Mouse (Mus musculus) lung, adult 2 months (tissue): ENCODE measurements around the gene Ppp2r3a. TPM values are rescaled to one million over a fixed set of nuclear protein-coding genes. Genes with fewer than 3 reads are reported as not detected.

Source experiments
- DNase-seq: peaks from one replicate; pipeline ENCODE4 v3.0.0; 2022
- H3K4me1 ChIP-seq: fragments of 200-500 bp; 2 replicates; pipeline ENCODE4 v1.6.1; 2011; ENCODE audit warnings: low read length; ENCODE audit not compliant: control insufficient read depth, insufficient read depth
- H3K4me3 ChIP-seq: fragments of 200-500 bp; replicated peaks from 2 replicates; pipeline ENCODE3; 2011; ENCODE audit warnings: low read depth, mild to moderate bottlenecking, control low read depth, low read length; ENCODE audit errors: extremely low read depth
- CTCF ChIP-seq: fragments of 200-500 bp; IDR thresholded peaks from 2 replicates; pipeline ENCODE4 v1.5.1; 2011; ENCODE audit warnings: mild to moderate bottlenecking, low read length, control low read depth; ENCODE audit not compliant: insufficient read depth
- POLR2A ChIP-seq: fragments of 200-500 bp; IDR thresholded peaks from 2 replicates; pipeline ENCODE4 v1.6.1; 2011; ENCODE audit warnings: low read depth, mild to moderate bottlenecking, control low read depth, low read length, borderline replicate concordance; ENCODE audit errors: extremely low read depth
- WGBS: fragments of 180-500 bp; shearing (Covaris S2); methylation state at CpG from one replicate; pipeline ENCODE4 v1.1.7; 2018; 5-methylcytosine and 5-hydroxymethylcytosine counted together
- polyA plus RNA-seq: library from polyadenylated mRNA; depleted of rRNA; stranded (reverse); fragments of >200 nt; gene quantifications from 2 replicates; pipeline ENCODE4 v1.2.3, GENCODE M21; 2012

Ppp2r3a gene
- polyA plus RNA-seq, 1 experiment, result 6.7 TPM

DNA sequence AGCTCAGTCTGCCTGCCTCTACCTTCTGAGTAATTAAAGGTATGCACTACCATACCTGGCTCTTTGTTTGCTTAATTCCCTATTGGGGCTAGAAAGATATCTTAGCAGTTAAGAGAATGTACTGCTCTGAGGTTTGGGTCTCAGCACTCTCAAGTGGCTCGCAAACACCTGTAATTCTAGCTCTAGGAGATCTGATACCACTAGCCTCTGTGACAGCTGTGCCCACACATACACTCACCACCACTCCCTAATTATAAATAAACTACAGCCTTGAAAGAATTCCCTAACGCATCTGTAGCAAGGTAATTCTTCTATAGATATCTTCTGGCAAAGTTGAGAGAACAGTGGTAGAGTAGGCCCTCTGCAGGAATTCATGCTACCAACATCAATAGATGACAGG, 15.8 kb downstream of the Ppp2r3a start:
- TF ChIP-seq CTCF, result no peak
- no peak for TF ChIP-seq POLR2A
- peaks cover 2% of the 10 kb centered on the region; the same call in 1 of the 2 replicates for H3K4me1 ChIP-seq
- 62% methylated on average over 2 of the region's 2 CpGs for WGBS
- DNase-seq, result no peak
- H3K4me3 ChIP-seq, result no peak overlapping the region

DNA sequence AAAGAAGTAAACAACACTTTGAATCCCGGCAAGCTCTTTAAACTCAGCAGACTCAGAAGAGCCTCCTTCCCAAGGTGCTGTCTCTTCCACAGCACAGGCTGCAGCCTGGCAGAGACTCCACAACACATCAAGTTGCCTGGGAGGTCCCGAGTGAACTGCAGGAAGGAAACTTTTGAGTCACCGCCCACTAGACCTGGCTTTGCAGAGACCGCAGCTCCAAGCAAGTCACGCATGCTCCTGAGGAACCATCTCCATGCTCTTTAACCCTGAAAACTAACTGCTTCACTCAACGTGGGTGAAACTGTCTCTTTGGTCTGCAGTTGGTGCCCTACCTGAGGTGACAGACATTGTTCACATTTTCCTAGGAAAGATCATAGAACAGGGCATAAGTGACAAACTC, 19.6 kb downstream of the Ppp2r3a start:
- H3K4me3 ChIP-seq, result no peak overlapping the region
- peaks cover 2% of the 10 kb centered on the region for H3K4me1 ChIP-seq
- 40% methylated on average over 6 of the region's 6 CpGs for WGBS
- TF ChIP-seq POLR2A, result no peak
- TF ChIP-seq CTCF, result no peak
- no peak for DNase-seq

DNA sequence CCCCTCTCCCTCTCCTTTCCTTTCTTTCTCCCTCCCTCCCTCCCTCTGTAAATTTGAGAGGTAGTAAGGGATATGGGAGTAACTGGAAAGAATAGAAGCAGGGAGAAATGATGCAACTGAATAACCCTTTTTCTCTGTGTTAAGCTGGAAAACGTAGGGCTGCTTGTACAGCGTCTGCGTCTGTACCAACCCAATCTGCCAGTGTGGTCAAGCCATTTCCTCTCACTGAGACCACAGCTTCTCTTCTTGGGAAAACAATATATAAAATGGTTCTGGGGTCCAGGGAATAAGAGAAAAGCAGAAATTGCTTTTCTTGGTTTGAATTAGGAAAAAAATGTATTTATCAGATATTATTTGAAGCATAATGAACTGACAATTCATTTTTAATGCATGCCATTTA, 21.6 kb downstream of the Ppp2r3a start:
- no peak for DNase-seq
- WGBS, result 72% methylated on average over 3 of the region's 3 CpGs
- H3K4me1 ChIP-seq, result peaks cover 2% of the 10 kb centered on the region
- TF ChIP-seq POLR2A (no peak), CTCF (no peak)
- H3K4me3 ChIP-seq, result no peak overlapping the region

DNA sequence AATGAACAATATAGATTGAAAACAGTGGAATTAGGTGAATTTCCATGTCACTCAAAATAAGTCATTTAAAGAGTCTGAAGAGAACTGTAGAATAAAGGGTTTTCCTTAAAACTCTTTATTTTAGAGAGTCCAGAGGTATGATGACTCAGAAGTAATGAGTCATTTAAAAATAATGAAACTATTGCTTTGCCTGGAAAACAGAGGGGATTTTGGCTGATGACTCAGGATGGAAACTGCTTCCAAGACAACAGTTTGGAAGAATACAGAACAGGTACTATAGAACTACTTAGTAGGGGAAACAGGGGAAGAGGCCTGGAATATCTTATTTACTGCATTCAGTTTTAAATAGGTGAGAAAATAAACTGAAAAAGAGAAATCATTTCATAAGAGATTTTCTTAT, 22.7 kb downstream of the Ppp2r3a start:
- TF ChIP-seq POLR2A, result no peak
- TF ChIP-seq CTCF, result no peak
- Histone ChIP-seq H3K4me1 (peaks cover 2% of the 10 kb centered on the region), H3K4me3 (no peak overlapping the region)
- DNase-seq, result no peak

DNA sequence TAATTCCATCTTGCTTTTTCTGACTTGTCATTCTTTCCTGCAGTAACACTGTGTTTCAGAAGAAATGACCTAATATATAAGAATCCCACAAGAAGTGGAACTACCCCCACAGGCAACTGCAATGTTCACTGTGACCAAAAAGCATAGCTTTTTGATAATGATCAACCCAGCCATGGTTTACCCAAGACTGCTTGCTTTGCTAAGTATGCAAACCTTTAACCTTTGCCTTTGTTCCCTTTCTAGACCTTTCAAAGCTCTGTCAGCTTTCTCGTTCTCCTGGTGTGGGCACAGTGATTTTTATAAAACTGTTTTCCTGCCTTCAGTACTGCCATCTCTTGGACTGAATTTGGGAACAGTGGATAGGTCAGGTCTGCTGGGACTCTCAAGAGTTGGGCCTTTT, 43.6 kb downstream of the Ppp2r3a start:
- no peak for TF ChIP-seq POLR2A
- TF ChIP-seq CTCF, result no peak
- DNase-seq, result no peak
- Histone ChIP-seq H3K4me1 (no peaks in the 10 kb centered on the region), H3K4me3 (no peak overlapping the region)
- WGBS, result 65% methylated on average over 1 of the region's 1 CpGs

DNA sequence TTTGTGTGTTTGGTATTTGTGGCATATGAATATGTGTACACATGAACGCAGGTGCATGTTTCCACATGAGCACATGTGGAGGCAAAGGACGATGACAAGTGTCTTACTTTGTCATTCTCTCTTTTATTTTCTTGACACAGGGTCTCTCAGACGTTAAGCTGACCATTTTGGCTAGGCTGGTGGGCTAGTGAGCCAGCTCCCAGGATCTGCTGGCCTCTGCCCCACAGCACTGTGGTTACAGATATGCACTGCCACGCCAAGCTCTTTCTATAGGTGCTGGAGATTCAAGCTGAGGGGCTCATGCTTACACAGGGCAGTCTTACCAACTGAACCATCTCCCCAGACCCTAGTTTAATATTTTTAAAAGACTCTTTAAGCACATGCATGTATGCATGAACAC, 45.1 kb downstream of the Ppp2r3a start:
- no peak for DNase-seq
- Histone ChIP-seq H3K4me1 (no peaks in the 10 kb centered on the region), H3K4me3 (no peak overlapping the region)
- TF ChIP-seq CTCF (no peak), POLR2A (no peak)
- WGBS, result 79% methylated on average over 4 of the region's 4 CpGs

DNA sequence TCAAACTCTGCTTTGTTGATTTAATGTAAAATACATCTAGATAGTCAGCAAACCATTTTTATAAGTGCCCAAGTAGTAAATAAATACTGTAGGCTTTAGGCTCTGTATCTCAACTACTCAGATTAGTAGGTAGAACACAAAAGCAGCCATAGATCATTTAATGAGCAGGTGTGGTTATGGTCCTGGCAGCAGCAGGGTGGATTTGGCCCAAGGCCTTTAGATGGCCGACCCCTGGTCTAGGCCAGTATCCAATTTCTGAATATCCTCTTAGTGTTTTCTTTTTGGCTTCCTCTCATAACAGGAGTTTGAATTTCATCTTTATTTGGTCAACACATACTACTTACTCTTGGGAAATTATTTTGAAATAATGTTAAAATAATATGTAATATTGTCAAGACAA, 46.4 kb downstream of the Ppp2r3a start:
- no peak for DNase-seq
- Histone ChIP-seq H3K4me1 (peaks cover under 1% of the 10 kb centered on the region; the same call in 1 of the 2 replicates), H3K4me3 (no peak overlapping the region)
- 16% methylated on average over 1 of the region's 1 CpGs for WGBS
- TF ChIP-seq POLR2A, result no peak
- TF ChIP-seq CTCF, result no peak

DNA sequence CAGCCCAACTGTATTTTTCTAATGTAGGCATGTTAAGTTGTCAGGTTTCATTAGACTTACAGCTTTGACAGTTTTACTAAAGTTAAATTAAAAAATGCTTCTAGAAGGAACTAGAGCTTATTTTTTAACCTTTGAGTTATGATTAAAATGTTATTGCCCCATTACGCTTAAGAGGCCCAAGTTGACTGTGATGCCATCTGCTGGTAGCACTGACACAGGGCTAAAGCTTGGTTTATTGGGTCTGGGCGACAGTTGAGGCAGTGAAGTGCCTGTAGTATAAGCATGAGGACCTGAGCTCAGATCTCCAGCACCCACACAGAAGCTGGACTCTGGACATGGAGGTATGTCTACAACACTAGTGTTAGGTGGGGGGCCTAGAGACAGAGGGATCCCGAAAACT, 47.5 kb downstream of the Ppp2r3a start:
- Histone ChIP-seq H3K4me1 (peaks cover 2% of the 10 kb centered on the region; the same call in 1 of the 2 replicates), H3K4me3 (no peak overlapping the region)
- DNase-seq, result no peak
- peak; percentile 29 for TF ChIP-seq CTCF
- no peak for TF ChIP-seq POLR2A
- WGBS, result 88% methylated on average over 3 of the region's 3 CpGs

DNA sequence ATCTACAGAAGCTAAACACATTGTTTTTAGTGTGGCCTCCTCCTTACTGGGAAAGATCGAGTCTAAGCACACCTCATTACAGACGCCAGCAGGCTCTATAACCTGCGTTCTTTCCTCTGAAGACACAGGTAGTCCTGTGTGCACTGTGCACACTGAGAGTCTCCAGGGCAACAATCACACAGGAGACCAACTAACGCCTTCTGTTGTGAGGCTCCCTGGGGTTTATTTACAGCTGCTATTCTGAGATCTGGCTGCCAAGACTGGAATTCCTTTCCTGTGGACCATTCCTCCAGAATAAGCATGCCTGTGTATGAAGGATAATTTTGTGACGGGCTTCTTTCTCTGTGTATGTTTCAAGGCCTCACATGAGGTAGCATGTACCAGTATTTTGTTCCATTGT, 51.0 kb downstream of the Ppp2r3a start:
- TF ChIP-seq CTCF (no peak), POLR2A (no peak)
- 28% methylated on average over 5 of the region's 5 CpGs for WGBS
- peaks cover 5% of the 10 kb centered on the region for H3K4me1 ChIP-seq
- H3K4me3 ChIP-seq, result no peak overlapping the region
- no peak for DNase-seq

DNA sequence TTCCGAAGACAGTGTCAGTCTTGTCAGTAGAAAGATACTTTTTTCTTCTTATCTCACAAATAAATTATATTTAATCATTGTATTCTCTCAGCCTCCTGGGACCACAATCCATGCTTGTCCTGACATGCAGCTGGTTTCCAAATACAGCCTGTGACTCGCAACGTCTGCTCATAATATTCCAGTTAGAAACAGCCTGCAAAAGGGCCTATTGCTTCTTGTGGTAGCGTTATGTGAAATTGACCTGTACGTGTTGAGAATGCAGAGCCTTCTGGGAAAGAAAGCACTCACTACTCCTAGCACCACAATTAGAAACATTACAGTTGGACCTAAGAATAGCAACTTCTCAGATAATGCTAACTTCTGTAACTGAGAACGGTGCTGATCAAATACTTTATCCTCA, 52.8 kb downstream of the Ppp2r3a start:
- DNase-seq, result no peak
- peak overlapping the region; percentile 29 for H3K4me3 ChIP-seq
- TF ChIP-seq CTCF (no peak), POLR2A (no peak)
- H3K4me1 ChIP-seq, result peaks cover 5% of the 10 kb centered on the region
- 24% methylated on average over 6 of the region's 6 CpGs for WGBS

DNA sequence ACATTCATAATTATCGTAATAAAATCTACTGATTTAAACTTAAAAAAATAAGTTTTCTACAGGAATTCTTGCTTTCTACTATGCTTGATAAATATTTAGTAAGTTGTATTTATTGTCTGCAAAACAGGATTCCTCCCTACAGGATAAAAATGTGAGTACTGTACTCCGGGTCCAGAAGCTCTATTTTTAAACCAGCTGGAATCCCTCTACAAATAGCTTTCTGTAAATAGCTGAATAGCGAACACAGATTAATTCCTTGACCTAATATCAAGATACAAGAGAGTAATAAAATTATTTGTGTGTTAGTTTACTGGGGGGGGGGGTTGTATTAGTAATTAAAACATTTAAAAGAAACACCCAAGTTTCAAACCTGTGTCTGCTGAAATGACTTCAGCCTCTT, 53.3 kb downstream of the Ppp2r3a start:
- no peak for DNase-seq
- no peak for TF ChIP-seq CTCF
- TF ChIP-seq POLR2A, result no peak
- Histone ChIP-seq H3K4me3 (no peak overlapping the region), H3K4me1 (peaks cover 5% of the 10 kb centered on the region)
- WGBS, result 47% methylated on average over 3 of the region's 3 CpGs
